Mouse (Mus musculus) embryonic fibroblast, embryonic 13.5 days (primary cell): ENCODE data around the gene Kcnk10.

ENCODE experiments used
- CTCF ChIP-seq: IDR thresholded peaks from 2 replicates; pipeline ENCODE4 v1.5.1; 2011; ENCODE audit warnings: mild to moderate bottlenecking, control low read depth, low read length, moderate library complexity, borderline replicate concordance; ENCODE audit not compliant: insufficient read depth
- POLR2A ChIP-seq: IDR thresholded peaks from 2 replicates; pipeline ENCODE4 v1.6.1; 2011; ENCODE audit warnings: low read depth, mild to moderate bottlenecking, control low read depth, low read length, moderate library complexity

DNA sequence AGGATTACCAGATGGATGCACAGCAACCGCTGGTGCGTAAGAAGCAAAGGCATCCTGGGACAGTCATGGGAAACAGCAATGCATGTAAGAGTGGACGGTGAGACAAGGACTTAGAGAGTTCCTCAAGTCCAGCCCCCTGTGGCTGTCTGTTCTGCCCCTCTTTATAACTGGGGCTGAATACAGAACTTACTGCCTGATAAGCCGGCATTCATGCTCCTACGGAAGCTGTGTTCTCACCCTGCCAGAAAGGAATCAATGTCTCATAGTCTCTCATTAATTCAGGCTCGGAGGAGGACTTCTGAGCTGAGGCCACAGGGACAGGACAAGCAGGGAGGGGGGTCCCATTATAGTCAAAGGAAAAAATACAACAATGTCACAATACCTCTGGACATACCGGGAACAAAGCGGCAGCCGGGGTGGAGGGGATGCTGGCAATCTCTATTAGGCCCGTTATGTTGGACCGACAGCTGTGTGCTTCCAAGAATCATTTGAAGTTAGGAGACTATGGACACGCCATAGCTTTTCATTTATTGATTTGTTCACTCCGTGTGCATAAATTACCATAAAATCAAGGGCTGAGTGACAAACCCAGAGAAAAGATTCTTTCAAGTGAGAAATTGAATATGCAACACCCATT, 15.7 kb downstream of the Kcnk10 start:
- TF ChIP-seq CTCF = no peak
- TF ChIP-seq POLR2A = no peak
